Mouse (Mus musculus): ENCODE results near the gene Lpin3. TPM values are rescaled to one million over a fixed set of nuclear protein-coding genes. Genes with fewer than 3 reads are reported as not detected.

Lpin3 gene
- total RNA-seq (2023): not detected in 2 replicates

DNA sequence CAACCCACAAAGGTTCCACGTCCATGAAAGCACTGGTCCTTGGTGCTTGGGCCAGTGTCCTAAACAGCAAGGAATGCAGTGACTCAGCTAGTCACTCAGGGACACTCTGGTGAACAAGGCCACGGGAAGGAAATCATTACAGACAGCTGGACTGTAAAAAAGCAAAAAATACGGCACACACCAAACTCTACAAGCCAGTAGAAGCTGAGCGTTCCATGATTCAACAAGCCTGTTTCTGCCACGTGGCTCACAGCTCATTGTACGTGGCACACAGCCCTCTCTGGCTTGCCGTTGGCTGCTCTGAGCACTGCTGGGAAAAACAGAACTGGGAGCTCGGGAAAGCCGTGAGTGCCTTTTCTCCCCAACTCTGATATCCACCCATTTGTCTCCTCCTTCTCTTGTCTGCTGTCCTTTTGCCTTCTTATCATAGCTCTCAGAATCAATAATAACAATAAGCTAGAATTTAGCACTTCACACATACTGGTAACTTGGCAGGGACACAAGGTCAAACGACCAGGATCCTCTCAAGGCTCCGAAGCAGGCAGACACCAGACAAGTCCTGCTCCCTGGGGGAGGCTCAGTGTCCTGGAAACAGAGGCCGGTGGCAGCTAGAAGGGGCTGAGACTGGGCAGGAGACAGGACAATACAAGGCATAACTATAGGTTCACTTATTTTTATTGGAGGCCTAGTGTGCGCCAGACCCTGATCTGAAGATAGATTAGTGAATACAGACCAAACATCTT lies at the start of gene Lpin3:
Gene Lpin3 (plus strand): TSS at position 218 of the 743 bp plus-strand sequence.

DNA sequence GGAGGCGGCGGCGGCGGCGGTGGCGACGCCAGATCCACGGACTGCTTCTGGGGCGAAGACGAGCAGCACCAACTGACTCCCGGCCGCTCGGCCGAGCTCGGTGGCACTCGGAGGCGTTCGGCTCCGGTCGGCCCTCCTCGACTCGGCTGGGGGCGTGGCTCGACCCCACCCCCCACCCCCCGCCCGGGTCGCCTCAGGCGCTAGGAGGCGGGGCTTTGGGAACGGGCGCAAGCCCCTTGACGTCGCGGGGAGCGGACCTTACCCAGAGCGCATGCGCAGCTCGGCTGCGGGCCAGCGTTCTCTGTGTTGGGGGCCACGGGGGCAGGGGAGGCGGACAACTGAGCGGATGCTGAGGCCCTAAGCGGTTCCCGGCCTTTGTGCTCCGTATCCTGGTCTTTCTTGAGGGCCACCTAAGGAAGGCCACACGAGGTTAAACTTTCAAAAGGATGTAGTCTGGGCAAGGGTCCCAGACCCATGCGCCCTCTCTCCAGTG lies 7.5 kb upstream of the Lpin3 start, which contains the start of gene Zhx3:
Gene Zhx3 (minus strand): TSS at position 109 of the 493 bp plus-strand sequence.

GRCm38 (mm10) chr2:160912231-160912671 lies 31.8 kb downstream of the Lpin3 start, which contains the start of gene Emilin3:
Gene Emilin3, minus strand, starts transcription at chr2:160912328.

Other genes starting within 250 kb of the Lpin3 start
- gene Top1, start 234.8 kb upstream of the Lpin3 start, total RNA-seq (2023): 214 and 282 TPM in 2 replicates
- 5.4 and 6.6 TPM in 2 replicates for gene Plcg1, start 149.4 kb upstream of the Lpin3 start, total RNA-seq (2023)
- 3.8 and 5.1 TPM in 2 replicates for gene Zhx3, start 7.7 kb upstream of the Lpin3 start, total RNA-seq (2023)
- gene Emilin3, start 31.7 kb downstream of the Lpin3 start, total RNA-seq (2023): not detected in 2 replicates
- gene Chd6, start 228.4 kb downstream of the Lpin3 start, total RNA-seq (2023): 20.9 and 27.0 TPM in 2 replicates

Measured in neutrophil, adult 65 days (primary cell).